Mouse (Mus musculus) adipocyte (in vitro differentiated cells): ENCODE measurements at regions not wholly inside any gene's neighbourhood (a gene's known extent, or its start where the extent isn't known, plus 50 kb on each side); places are given as distances from the start of the nearest gene placed in this dataset.
"Not testable (repeated sequence)": the region's sequence is repeated elsewhere in the genome, so short reads cannot be mapped to it uniquely, and the experiment has no call there.

Source experiments
- DNase-seq: peaks from one replicate; pipeline ENCODE4 v3.0.0-alpha.2; 2016; ENCODE audit warnings: low spot score

DNA sequence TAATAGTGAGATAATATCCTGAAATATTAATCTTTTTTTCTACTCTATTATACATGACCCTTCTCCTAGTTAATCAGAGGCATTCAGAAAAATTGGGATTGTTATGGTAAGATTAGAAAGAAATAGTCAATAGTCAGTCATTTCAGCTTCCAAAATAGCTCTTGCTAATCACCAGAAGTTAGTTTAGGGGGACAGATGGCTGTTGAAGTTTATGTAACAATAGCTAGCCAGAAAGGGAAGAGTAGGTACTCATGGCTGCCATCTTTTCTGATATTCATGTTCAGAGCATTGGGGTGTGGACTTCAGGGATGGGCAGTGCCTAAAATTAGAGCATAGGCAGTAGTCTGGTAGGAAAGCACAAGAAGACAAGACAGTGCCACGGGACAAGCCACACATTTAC is 306.8 kb upstream of the Ercc4 start:
- no peak for DNase-seq

DNA sequence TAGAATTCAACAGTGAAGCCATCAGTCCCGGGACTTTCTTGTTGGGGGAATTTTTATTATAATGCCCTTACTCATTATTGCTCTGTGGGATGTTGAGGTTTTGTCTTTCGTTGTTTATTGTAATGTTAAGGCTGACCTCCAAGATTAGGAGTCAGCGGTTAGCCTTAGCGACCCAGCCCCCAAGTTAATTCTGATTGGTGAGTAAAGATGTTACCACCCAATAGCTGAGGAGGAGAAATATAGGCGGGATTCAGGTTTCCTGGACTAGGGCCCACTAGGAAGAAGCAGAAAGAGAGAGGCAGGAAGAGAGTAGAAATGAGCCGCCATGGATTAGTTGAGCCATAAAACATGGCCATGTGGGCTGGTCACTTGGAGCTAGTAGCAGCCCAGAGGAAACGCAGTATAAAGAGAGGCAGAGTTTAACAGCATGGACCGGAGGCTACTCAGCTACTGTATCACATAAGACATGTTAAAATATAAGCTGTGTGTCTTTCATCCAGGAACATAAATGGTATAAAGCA is 302.1 kb upstream of the Ercc4 start:
- DNase-seq, result no peak

DNA sequence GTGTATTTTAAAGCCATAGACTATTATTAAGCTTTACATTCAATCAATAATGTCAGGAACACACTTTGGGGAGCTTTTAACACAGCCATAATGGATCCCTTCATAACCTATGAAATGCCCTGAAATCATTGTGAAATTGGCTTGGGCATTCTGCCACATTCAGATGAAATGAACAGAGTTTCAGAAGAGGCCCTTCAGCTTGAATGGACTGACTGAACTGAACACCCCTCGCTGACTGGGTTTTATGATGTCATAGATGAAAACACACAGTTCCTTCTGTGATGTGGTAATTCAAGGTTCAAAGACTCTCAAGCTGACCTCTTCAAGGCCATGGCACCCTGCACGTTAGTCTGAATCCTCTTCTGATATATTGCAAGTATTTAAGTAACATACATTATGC is 298.4 kb upstream of the Ercc4 start:
- DNase-seq, result peak; percentile 7

DNA sequence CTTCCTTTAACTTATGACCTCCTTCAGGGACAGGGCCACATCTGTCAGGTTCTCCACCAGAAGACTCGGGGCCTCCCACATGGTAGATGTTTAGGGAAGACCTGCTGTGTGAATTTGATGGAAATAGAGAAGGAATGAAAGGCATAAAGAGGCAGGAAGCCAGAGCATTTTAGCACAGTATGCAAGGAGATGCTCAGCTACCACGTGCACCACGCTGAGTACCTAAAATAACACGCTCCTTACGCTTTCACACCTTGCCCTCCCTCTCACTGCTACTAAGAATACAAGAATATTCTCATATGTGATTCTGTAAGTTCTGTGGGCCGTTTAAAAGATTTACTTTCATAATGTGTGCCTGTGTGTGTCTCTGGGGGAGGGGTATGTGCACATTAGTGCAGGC is 284.8 kb upstream of the Ercc4 start:
- DNase-seq, result no peak

DNA sequence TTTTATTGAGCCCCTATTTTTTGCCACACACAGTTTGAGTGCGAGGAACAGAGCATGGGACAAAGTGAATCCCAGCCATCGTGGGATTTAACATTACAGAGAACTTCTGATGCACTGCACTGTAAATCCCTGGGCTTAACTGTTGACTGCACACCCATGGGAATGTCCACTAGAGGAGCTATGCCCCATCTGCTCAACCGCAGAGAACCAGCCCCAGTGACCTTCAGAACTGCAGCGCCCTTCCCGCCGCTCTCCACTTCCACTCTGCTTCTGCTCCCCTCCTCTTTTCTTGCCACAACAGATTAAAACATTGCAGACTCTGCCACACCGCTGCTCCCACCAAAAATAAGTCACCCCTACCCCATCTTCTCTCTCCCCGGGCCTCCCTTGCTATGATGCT is 283.3 kb upstream of the Ercc4 start:
- DNase-seq, result no peak

DNA sequence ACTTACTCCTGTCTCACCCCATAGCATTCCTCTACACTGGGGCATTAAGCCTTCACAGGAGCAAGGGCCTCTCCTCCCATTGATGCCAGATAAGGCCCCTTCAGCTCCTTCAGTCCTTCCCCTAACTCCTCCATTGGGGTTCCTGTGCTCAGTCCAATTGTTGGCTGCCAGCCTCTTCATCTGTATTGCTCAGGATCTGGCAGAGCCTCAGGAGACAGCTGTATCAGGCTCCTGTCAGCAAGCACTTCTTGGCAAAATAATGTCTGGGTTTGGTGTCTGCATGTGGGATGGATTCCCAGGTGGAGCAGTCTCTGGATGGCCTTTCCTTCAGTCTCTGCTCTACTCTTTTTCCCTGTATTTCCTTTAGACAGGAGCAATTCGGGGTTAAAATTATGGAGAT is 278.2 kb upstream of the Ercc4 start:
- DNase-seq, result not testable (repeated sequence)

DNA sequence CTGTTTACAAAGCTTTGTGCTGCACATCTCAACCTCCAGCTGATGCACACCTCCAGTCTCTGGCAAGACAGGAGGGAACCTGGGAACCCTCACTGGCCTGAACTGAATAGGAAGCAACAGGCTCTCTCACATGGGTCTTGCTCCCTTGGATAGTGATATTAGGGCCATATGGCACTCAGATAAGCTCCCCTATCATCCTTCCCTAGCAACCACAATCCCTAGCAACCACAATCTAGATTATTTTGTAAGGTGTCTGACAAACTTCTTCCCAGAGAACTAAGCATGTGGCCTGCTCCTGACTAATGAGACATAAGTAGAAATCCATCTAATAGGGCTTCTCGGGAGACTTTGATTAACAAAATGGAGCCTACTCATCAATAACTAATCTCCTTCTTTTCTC is 253.1 kb upstream of the Ercc4 start:
- no peak for DNase-seq

DNA sequence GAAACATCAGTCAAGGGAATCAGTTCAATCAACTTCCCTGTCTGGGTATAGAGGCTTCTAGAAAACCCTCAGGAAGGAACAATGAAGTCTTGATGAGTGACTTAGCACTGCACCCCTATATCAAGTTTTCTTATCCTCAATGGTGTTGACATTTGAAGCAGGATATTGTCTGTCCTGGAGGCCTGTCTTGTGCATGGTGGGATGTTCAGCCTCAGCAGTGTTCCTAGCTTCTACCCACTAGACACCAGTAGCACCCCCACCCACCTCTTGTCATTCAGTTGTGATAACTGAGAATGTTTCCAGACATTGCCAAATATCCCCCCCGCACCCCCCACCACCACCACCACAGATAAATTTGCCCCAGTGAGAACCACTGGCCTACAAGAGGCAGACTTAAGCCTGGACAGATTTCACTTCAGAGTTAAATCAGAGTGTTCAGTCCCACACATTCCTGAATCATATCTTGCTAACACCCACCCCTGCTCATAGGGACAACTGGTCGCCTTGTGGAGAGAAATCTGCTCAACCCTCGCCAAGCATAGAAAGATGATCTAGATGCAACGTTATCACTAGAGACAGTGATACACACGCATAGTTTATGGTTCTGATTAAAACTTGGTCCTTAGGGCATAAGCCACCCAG is 249.6 kb upstream of the Ercc4 start:
- no peak for DNase-seq

DNA sequence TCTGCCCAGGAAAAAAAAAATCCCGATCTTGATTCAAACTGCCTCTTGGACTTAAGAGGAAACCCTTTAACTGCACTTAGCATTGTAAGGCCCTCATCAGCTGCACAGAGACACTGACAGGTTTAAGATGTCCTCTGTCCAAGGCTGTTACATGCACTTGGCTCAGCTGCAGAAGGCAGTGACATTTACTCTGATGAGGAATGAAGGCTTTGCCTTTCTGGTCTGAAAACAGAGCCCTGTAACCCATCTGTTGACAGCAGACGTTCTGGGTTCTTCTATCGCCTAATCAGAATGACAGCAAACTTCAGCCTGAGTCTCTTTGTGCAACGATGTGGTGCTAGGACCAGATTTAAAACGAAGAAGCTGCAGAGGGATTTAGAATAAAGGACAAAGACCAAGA is 246.9 kb upstream of the Ercc4 start:
- no peak for DNase-seq

DNA sequence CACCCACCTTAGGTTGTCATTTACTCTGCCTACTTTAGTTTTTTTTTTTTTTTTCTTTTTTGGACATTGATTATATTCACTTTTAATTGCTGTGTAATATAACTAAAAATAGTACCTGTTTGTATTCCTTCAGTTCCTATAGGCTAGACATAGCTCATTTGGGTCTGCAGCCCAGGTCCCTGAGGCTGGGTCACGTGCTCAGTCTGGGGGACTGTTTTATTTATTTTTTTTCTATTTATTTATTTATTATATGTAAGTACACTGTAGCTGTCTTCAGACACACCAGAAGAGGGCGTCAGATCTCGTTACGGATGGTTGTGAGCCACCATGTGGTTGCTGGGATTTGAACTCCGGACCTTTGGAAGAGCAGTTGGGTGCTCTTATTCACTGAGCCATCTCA is 231.2 kb upstream of the Ercc4 start:
- not testable (repeated sequence) for DNase-seq

DNA sequence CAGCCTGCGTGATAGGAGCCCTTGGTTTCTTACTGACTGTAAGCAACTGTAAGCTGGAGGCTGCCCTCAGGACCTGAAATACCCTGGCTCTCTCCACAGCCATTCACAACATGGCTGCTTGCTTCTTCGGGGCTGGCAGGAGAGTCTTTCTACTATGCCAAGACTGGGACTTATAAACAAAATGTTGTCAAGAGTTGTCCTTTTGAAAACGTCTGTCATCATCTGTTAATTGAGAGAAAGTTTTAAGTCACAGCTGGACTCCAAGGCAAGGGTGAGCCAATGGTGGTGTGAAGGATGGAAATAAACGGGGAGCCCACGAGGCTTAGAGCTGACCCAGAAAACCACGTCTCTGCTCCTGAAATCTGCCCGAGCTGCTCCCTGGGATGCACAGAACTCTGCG is 229.5 kb upstream of the Ercc4 start:
- DNase-seq, result no peak

DNA sequence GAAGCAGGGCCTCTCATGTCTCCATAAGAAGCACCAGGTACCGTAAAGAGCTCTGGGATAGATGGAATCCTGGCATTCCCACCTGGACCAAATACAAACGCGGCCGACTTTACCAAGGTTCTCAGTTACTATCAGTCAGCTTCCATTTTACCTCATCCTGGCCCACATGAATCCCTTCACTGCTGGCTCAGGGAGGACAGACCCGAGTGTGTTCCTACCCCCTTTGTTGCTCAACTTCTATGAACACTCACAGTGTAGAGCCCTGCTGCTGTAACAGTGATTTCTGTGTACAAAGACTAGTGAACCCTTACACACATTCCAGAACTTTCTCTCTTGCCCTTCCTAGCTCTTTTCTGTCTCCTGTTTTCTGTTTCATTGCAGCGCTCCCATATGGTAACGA is 229.0 kb upstream of the Ercc4 start:
- no peak for DNase-seq

DNA sequence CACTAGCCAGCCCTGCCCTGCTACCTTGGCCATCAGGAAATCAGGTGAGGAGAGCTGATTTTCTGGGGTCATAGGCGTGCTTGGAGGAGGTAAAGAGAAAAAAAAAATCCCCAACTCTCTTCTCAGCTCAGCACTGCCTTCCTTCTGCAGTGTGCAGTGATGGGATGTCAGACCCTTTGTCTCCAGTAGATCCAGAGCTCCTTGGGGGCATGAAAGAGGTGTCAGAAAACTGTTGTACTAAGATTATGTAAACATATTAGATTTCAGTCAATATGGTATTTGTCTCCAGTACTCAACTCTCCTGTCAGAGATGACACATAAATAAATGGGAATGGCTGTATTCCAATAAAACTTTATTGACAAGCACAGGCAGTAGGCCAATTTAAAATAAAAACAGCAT is 226.8 kb upstream of the Ercc4 start:
- no peak for DNase-seq

DNA sequence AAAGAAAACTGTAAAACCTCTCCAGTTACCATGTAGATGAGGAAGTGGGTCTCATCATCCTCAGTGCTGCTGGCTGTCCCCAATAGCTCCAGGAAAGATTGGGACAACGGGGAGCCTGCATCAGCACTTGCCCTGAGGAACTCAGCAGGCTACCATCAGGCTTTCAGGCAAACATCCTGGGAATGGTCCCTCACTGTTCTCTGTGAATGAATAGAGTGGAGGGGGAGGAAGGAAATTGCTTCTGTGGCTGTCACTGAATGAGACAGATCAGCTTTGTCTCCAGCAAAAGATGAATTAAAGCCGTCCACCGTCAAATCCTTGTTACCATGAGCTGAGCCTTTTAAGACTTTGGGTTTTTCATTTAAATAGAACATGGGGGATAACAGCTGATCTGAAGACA is 224.9 kb upstream of the Ercc4 start:
- DNase-seq, result no peak

DNA sequence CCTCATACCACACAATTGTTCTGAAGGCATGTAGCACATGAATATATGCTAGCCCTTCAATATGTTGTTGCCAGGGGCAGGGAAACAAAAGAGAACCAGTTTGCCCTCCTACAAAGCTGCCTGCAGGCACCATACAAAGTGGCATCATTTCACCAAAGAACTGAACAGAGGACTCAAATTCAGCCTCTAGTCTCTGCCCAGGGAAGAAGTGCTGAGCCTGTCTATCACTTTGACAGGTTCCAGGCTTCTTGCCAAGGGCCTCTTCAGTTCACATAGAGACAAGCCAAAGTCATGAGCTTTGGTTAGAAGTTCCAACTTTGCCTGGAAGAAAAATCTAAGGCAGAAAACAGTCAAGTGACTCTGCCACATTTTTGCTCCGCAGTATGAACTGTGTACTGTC is 223.4 kb upstream of the Ercc4 start:
- DNase-seq, result peak; percentile 68

DNA sequence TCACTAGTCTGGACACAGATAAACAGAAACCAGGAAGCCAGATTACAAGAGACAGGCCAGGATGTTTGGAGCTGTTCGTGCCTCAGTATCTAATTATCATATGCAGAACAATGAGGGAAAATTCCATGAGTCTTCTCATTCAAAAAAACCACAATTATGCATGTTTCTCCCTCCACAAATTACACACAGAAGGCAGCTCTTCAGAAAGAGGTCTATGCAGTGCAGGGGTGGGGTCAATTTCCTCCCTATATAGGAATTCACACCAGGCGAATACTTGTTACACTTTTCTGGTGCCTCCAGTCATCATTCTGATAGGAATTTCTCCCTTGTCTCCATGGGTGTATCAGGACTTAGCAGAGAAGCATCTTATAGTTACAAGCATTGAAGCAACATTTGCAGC is 222.1 kb upstream of the Ercc4 start:
- no peak for DNase-seq

DNA sequence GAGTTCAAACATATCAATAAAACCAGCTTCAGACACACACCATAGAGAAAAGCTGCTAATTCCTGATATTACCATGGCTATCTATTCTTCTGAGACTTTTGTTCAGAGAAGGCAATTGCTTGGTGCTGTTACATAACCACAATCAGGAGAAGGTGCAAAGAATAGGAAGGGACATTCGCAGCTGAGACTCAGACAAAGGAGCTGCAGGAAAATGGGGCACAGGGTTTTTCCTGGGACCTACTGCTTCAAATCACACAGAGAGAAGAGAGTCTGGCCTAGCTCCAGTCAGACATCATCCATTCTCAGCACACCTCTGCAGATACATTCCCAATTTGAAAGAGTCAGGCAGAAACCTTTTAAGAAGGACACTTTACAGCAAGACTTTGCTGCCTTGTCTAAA is 219.4 kb upstream of the Ercc4 start:
- DNase-seq, result no peak

DNA sequence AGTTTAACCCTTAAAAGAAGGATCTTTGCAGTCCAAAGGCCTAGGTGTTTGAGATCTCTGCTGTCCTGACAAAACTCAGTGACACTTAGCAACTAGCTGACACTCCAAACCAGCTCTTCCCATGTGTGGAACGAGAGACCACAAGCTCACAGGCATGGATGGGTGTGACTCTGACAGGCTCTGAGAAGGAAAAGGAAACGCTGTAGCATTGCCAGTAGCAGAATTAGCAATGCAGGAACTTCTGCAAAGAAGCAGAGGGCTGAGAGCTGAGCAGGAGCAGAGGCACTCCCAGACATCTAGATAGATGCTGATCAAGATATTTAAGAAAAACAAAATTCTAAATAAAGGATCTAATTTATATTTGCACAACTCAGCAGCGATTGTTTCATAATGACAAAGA is 218.9 kb upstream of the Ercc4 start:
- DNase-seq, result no peak

DNA sequence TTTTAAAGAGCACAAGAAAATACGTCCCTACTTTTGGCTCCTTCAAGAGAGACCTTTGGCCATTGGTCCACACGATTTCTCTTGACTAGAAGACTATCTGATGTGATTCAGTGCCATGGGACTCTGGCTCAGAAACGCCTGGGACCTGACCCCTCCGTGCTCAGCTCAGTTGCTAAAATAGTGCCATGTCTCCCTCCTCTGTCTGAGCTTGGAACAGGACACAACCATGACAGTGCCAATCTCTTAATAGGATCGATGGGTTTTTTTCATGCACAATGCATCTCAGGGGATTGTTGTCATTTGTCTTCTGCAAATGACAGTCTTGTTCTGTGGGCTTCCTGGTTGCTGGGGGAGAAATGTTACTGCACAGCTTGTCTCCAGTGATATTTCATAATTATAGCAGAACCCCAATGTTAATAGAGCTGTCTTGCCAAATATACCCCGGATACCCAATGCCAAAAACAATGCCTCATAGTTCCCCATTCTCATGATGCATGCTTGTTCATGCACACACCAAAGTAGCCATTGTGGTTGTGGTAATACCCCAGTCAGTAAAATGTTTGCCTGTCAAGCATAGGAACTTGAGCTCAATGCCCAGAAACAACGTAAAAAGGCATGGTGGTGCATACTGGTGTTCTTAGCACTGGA is 216.7 kb upstream of the Ercc4 start:
- no peak for DNase-seq

DNA sequence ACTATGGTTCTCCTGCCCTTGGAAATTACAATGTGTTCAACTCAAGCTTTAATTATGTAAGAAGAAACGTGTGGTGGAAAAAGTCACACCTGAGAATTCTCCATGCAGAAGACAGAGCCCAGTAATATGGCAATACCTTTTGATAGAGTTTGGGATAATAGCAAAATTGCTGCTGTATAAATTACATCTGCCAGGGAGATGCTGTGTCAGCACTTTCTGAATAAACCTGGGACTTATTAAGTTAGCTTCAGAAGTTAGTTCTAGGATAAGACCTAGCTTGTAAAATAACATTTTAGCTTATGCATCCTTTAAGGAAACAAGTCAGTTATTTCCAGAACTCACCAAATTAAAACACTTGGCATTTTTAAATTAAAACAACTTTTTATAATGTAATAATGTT is 212.2 kb upstream of the Ercc4 start:
- DNase-seq, result no peak

DNA sequence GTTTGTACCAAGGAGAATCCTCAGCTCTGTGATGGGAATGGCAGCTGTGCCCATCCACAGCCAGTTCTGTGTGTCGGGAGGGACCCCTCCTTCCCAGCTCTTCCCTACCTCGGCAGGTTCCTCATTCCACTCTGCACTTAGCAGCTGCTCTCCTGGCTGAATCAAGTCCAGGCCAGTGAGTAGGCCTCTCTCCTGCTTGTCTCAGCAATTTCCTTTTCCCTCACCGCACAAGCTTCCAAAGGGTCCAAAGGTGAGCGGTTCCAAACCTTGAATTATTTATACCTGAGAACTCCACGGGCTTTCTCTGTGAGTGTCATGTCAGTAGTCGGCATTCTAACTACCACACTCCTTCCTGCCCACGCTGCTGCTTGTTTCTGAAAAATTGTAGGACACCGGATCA is 208.8 kb upstream of the Ercc4 start:
- DNase-seq, result no peak

DNA sequence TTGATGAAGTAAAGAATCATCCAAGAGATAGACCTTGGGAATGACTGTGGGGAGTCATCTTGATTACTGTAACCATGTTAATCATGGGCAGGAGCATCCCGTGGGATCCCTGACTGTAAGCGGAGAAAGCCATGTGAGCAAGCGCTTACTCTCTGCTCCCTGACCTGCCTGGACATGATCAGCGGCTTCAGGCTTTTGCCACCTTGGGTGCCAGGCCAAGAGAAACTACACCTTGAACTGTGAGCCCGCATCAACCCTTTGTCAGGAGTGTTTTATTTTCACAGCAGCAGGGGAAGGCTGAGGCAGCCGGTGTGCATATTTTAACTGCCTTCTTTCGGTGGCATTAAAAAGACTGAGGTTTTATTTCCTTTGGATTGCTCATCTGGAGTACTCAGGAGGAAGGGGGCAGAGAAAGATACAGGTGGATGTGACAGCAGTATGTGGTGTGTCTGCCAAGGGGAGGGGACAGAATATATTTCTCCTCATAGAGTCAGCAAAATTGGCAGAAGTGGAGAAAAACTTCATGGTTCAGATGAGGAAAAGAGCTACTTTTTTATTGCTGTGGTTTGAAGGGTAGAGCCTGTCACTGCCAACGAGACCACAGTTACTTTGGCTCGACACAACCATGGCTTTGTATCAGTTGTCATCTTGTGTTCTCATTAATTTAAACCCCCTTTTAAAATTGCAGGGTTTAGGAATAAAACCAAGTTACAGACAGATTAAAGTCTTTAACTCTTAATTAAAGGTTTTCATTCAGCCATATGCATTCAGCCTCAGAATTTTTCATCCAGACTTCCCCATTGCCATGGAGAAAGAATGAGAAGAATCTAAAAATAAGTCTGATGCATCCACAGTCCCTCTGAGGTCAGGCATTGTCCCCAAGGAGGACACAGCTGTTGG is 208.1 kb upstream of the Ercc4 start:
- no peak for DNase-seq

DNA sequence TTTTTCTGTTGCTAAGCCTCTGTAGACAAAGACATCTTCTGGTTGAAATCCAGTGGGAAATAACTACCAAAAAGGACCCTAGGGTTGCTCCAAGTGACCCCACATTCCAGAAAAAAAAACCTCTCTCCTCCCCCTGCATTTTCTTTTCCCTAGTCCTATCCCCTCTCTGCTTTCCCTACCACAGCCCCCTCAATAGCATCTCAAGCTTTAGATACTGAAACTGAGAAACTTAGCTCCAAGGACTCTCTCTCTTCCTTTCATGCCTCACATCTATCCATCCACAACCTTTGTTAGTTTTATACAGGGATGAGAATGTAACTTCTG is 207.5 kb upstream of the Ercc4 start:
- DNase-seq, result no peak
